Mouse (Mus musculus) adrenal gland, postnatal 36 days (tissue): ENCODE measurements around the gene Skint4. TPM values are rescaled to one million over a fixed set of nuclear protein-coding genes. Genes with fewer than 3 reads are reported as not detected.

Experiments
- DNase-seq, 2 experiments: peaks; one replicate each; pipeline ENCODE4 v3.0.0; 2021; ENCODE audit warnings: mixed read lengths in 1 of 2
- long read RNA-seq, 2 experiments: library from polyadenylated mRNA; stranded (forward); transcript quantifications; one replicate each; pipeline ENCODE4 v2.0.0; 2021; ENCODE audit warnings: borderline sequencing depth in 2 of 2
- total RNA-seq, 2 experiments: library from RNA; stranded (reverse); gene quantifications; 2 replicates each; pipeline ENCODE4 v1.2.3; 2021

The Skint4 gene
- not detected for total RNA-seq
- long read RNA-seq, experiment 1 = 0 reads
- long read RNA-seq, experiment 2 = 0 reads

GRCm38 (mm10) chr4:112071716-112072115 is at the start of gene Skint4:
Gene Skint4, plus strand, starts transcription at chr4:112072016.
- no peak for DNase-seq

Other genes with a start within 250 kb of the Skint4 start
- not detected for gene Slc5a9, start 169.1 kb upstream of the Skint4 start, total RNA-seq
- gene Skint8, start 152.6 kb upstream of the Skint4 start, total RNA-seq = not detected
- not detected for gene Skint7, start 99.1 kb upstream of the Skint4 start, total RNA-seq
- gene Skint1, start 65.7 kb upstream of the Skint4 start, total RNA-seq = not detected
- not detected for gene Skint3, start 160.2 kb downstream of the Skint4 start, total RNA-seq